Mouse (Mus musculus) liver, embryonic 14.5 days (tissue): Measurements from ENCODE around the gene Cotl1. TPM values are rescaled to one million over a fixed set of nuclear protein-coding genes. Genes with fewer than 3 reads are reported as not detected.
A peak's percentile ranks its signal among the peaks of the same experiment; 100 is the strongest.

Source experiments
- ATAC-seq: fragments of 200-750 bp; cut with Nextera tagmentation; 2 replicates; pipeline ENCODE4 v1.8.0; 2017; ENCODE audit warnings: moderate number of reproducible peaks, mild to moderate bottlenecking, moderate library complexity; ENCODE audit not compliant: insufficient read depth
- DNase-seq, 3 experiments: peaks; one replicate each; pipeline ENCODE4 v3.0.0-alpha.2; 2012 to 2013; ENCODE audit warnings: low read depth in 3 of 3, low spot score in 3 of 3
- H3K27ac ChIP-seq: fragments of 300-500 bp; sonication (generic); 2 replicates; pipeline ENCODE4 v1.5.1; 2014; ENCODE audit warnings: moderate library complexity, mild to moderate bottlenecking, control low read depth, inconsistent platforms
- H3K27me3 ChIP-seq: fragments of 300-500 bp; sonication (generic); 2 replicates; pipeline ENCODE4 v1.6.1; 2014; ENCODE audit warnings: mild to moderate bottlenecking, low read length, moderate library complexity; ENCODE audit not compliant: control insufficient read depth, insufficient read depth
- H3K36me3 ChIP-seq: fragments of 300-500 bp; sonication (generic); replicated peaks from 2 replicates; pipeline ENCODE4 v1.6.1; 2014; ENCODE audit warnings: low read depth; ENCODE audit not compliant: control insufficient read depth, insufficient read depth
- H3K4me1 ChIP-seq, 2 experiments: fragments of 200-500 bp in 1 of 2; fragments of 300-500 bp in 1 of 2; sonication (generic) in 1 of 2; replicated peaks; 2 replicates each; pipeline ENCODE4 v1.6.1; 2012 to 2014; ENCODE audit warnings: antibody characterized with exemption in 1 of 2, inconsistent platforms in 1 of 2, low read length in 1 of 2; ENCODE audit not compliant: control insufficient read depth in 2 of 2, insufficient read depth in 2 of 2
- H3K4me2 ChIP-seq: fragments of 300-500 bp; sonication (generic); 2 replicates; pipeline ENCODE4 v1.6.1; 2014; ENCODE audit warnings: low read depth, mild to moderate bottlenecking, control low read depth, moderate library complexity
- H3K4me3 ChIP-seq, 2 experiments: fragments of 200-500 bp in 1 of 2; fragments of 300-500 bp in 1 of 2; sonication (generic) in 1 of 2; 2 replicates each; pipeline ENCODE4 v1.5.1; 2012 to 2014; ENCODE audit warnings: low read depth in 2 of 2, low read length in 2 of 2, mild to moderate bottlenecking in 2 of 2, control low read depth in 1 of 2, inconsistent platforms in 1 of 2, moderate library complexity in 1 of 2; ENCODE audit not compliant: insufficient read depth in 1 of 2
- H3K9ac ChIP-seq: fragments of 300-500 bp; sonication (generic); replicated peaks from 2 replicates; pipeline ENCODE4 v1.6.1; 2014; ENCODE audit warnings: mild to moderate bottlenecking, control low read depth, moderate library complexity
- H3K9me3 ChIP-seq: fragments of 300-500 bp; sonication (generic); 2 replicates; pipeline ENCODE4 v1.6.1; 2016; ENCODE audit warnings: low read length, mixed read lengths; ENCODE audit not compliant: control insufficient read depth
- CTCF ChIP-seq: IDR thresholded peaks from 2 replicates; pipeline ENCODE4 v1.5.1; 2016; ENCODE audit warnings: antibody characterized with exemption, low read depth, control low read depth
- EP300 ChIP-seq: IDR thresholded peaks from 2 replicates; pipeline ENCODE4 v1.6.1; 2016; ENCODE audit warnings: antibody characterized with exemption, low read depth
- WGBS: fragments of 180-500 bp; shearing (Covaris S2); extraction: QIAGEN DNeasy Blood & Tissue Kit; methylation state at CpG from one replicate; pipeline ENCODE4 v1.1.7; 2014; ENCODE audit not compliant: insufficient replicate concordance; 5-methylcytosine and 5-hydroxymethylcytosine counted together
- polyA plus RNA-seq, 2 experiments: library from polyadenylated mRNA; depleted of rRNA in 1 of 2; stranded (reverse) in 1 of 2; unstranded in 1 of 2; fragments of >200 nt; fragmentation: Nextera tagmentation in 1 of 2; extraction: Ambion mirVana in 1 of 2; gene quantifications; 2 replicates each; pipeline versions ENCODE4 v1.2.1 to v1.2.3; 2012 to 2014

The Cotl1 gene
- polyA plus RNA-seq, 2 experiments = 59.6 to 77.7 TPM

- Histone ChIP-seq H3K4me2 (no peak overlapping the region), H3K9ac (no peak overlapping the region), H3K4me1 (peaks cover 0 to 5% of the 10 kb centered on the region in 2 experiments; a peak in 2 of 4 replicates), H3K4me3 (no peak overlapping the region), H3K36me3 (no peaks in the 10 kb centered on the region), H3K9me3 (no peaks in the 10 kb centered on the region), H3K27ac (no peak overlapping the region), H3K27me3 (no peaks in the 10 kb centered on the region)
- DNase-seq (no peak), ATAC-seq (no peak)
- 57% methylated on average over 8 of the region's 8 CpGs for WGBS
- TF ChIP-seq EP300 (no peak), CTCF (no peak)
These were observed 41.6 kb upstream of the Cotl1 start for GRCm38 (mm10) chr8:119881917-119882316.

GRCm38 (mm10) chr8:119881301-119881700 is 41.0 kb upstream of the Cotl1 start:
- H3K4me3 ChIP-seq = no peak overlapping the region
- no peak for ATAC-seq
- no peak for TF ChIP-seq CTCF
- no peak for TF ChIP-seq EP300
- no peaks in the 10 kb centered on the region for H3K27me3 ChIP-seq
- H3K4me1 ChIP-seq = peaks cover 0 to 5% of the 10 kb centered on the region in 2 experiments; a peak in 2 of 4 replicates
- 57% methylated on average over 6 of the region's 6 CpGs for WGBS
- DNase-seq = no peak
- no peaks in the 10 kb centered on the region for H3K36me3 ChIP-seq
- H3K9me3 ChIP-seq = no peaks in the 10 kb centered on the region
- H3K4me2 ChIP-seq = no peak overlapping the region
- H3K27ac ChIP-seq = no peak overlapping the region
- no peak overlapping the region for H3K9ac ChIP-seq

DNA sequence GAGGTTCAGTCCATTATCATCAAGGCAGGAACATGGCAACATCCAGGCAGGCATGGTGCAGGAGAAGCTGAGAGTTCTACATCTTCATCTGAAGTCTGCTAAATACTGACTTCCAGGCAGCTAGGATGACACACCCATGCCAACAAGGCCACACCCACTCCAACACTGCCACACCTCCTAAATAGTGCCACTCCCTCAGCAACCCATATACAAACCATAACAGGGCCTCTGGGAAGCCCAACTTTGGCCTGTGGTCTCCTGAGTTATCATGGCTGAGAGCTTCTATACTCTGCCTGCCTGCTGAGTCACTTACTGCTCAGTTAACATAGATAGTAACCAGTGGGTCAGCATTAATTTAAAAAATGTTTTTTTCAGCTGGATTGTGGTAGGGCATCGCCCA is 32.8 kb upstream of the Cotl1 start:
- TF ChIP-seq EP300 = no peak
- TF ChIP-seq CTCF = no peak
- H3K9me3 ChIP-seq = peaks cover 7% of the 10 kb centered on the region
- peaks cover 5% of the 10 kb centered on the region for H3K36me3 ChIP-seq
- no peak overlapping the region for H3K9ac ChIP-seq
- H3K4me3 ChIP-seq = no peak overlapping the region
- 84% methylated on average over 1 of the region's 1 CpGs for WGBS
- ATAC-seq = peak; percentile 77
- no peak overlapping the region for H3K4me2 ChIP-seq
- H3K27me3 ChIP-seq = no peaks in the 10 kb centered on the region
- no peak overlapping the region; the same call in 1 of the 2 replicates for H3K27ac ChIP-seq
- DNase-seq = peak in 1 of 3 experiments; percentile 65
- H3K4me1 ChIP-seq = peaks cover 0 to 7% of the 10 kb centered on the region in 2 experiments; a peak in 2 of 4 replicates

- peaks cover 0 to 7% of the 10 kb centered on the region in 2 experiments; a peak in 2 of 4 replicates for H3K4me1 ChIP-seq
- no peak for ATAC-seq
- peaks cover 7% of the 10 kb centered on the region for H3K9me3 ChIP-seq
- no peak overlapping the region for H3K4me2 ChIP-seq
- no peak for DNase-seq
- no peaks in the 10 kb centered on the region for H3K27me3 ChIP-seq
- no peak overlapping the region for H3K4me3 ChIP-seq
- H3K36me3 ChIP-seq = peaks cover 5% of the 10 kb centered on the region
- TF ChIP-seq CTCF = no peak
- TF ChIP-seq EP300 = no peak
- no peak overlapping the region for H3K27ac ChIP-seq
- H3K9ac ChIP-seq = no peak overlapping the region
- WGBS = 78% methylated on average over 20 of the region's 20 CpGs
These were observed 29.3 kb upstream of the Cotl1 start for GRCm38 (mm10) chr8:119869616-119870015.

DNA sequence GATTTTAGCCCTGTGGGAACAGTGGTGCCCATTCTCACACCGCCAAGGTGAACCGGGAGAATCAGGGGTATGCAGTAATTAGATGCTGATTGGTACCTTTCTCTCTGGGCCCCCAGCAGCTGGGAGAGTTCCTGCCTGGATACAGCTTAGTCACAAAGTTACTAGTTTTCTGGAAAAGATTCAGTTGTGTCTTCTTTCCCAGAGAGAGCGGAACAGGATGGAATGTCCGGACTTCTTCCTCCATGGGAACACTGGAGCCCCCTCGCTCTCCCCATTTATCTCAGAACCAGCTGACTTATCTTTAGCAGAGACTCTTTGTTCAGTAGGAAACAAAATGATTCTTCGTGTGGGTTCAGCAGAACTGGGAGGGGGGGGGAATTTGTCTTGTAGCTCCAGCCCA is 22.4 kb upstream of the Cotl1 start:
- TF ChIP-seq CTCF = no peak
- peak overlapping the region; percentile 59 to 71 for H3K4me3 ChIP-seq
- DNase-seq = no peak
- peak overlapping the region; percentile 46 for H3K9ac ChIP-seq
- peaks cover 0 to 7% of the 10 kb centered on the region in 2 experiments; a peak in 3 of 4 replicates for H3K4me1 ChIP-seq
- ATAC-seq = no peak
- no peak overlapping the region for H3K27ac ChIP-seq
- no peaks in the 10 kb centered on the region for H3K27me3 ChIP-seq
- no peaks in the 10 kb centered on the region for H3K36me3 ChIP-seq
- WGBS = 13% methylated on average over 6 of the region's 6 CpGs
- no peaks in the 10 kb centered on the region for H3K9me3 ChIP-seq
- peak overlapping the region; percentile 85 for H3K4me2 ChIP-seq

- no peak for TF ChIP-seq CTCF
- no peak for TF ChIP-seq EP300
These were observed 22.0 kb upstream of the Cotl1 start for GRCm38 (mm10) chr8:119862390-119862734.

More at GRCm38 (mm10) chr8:119862390-119862734, 22.0 kb upstream of the Cotl1 start:
- H3K4me1 ChIP-seq = peaks cover 0 to 7% of the 10 kb centered on the region in 2 experiments; a peak in 3 of 4 replicates
- H3K4me2 ChIP-seq = peak overlapping the region; percentile 85
- peak overlapping the region; percentile 59 to 71 for H3K4me3 ChIP-seq
- no peak overlapping the region for H3K27ac ChIP-seq
- DNase-seq (no peak), ATAC-seq (no peak)
- H3K9ac ChIP-seq = peak overlapping the region; percentile 46
- H3K27me3 ChIP-seq = no peaks in the 10 kb centered on the region
- 1% methylated on average over 19 of the region's 19 CpGs for WGBS
- H3K9me3 ChIP-seq = no peaks in the 10 kb centered on the region
- H3K36me3 ChIP-seq = no peaks in the 10 kb centered on the region
